Mouse (Mus musculus) gastrocnemius, adult 2 months (tissue): ENCODE data around the gene Dido1. TPM values are rescaled to one million over a fixed set of nuclear protein-coding genes. Genes with fewer than 3 reads are reported as not detected.
"Not testable (repeated sequence)": the region's sequence is repeated elsewhere in the genome, so short reads cannot be mapped to it uniquely, and the experiment has no call there.

Experiments used
- DNase-seq: peaks from one replicate; pipeline ENCODE4 v3.0.0; 2022
- H3K27ac ChIP-seq: fragments of 200-600 bp; 2 replicates; pipeline ENCODE4 v1.8.1; 2022; ENCODE audit warnings: mild to moderate bottlenecking
- H3K4me3 ChIP-seq: fragments of 200-600 bp; 2 replicates; pipeline ENCODE4 v1.8.1; 2022; ENCODE audit warnings: mild to moderate bottlenecking, moderate library complexity
- CTCF ChIP-seq: fragments of 200-600 bp; IDR thresholded peaks from 2 replicates; pipeline ENCODE4 v1.8.1; 2022; ENCODE audit warnings: antibody characterized with exemption, mild to moderate bottlenecking, moderate library complexity
- intact Hi-C: fragments of 180-260 bp; cut with DNase I; formaldehyde crosslinking; loops from one replicate; pipeline ENCODE4 v1.15.1; 2025
- total RNA-seq, 2 experiments: library from RNA; stranded (reverse); gene quantifications; 2 replicates each; pipeline ENCODE4 v1.2.3; 2021

Dido1 gene
- total RNA-seq, 2 experiments from 2014 or later, result 18.6 to 22.4 TPM

GRCm38 (mm10) chr2:180737984-180738383, 28.2 kb upstream of the Dido1 start:
- TF ChIP-seq CTCF, result no peak
- intact Hi-C loops, result no loop called here
- no peak for DNase-seq
- Histone ChIP-seq H3K27ac (no peak overlapping the region), H3K4me3 (no peak overlapping the region)

GRCm38 (mm10) chr2:180735232-180735631, 25.4 kb upstream of the Dido1 start:
- intact Hi-C loops, result no loop called here
- DNase-seq, result no peak
- TF ChIP-seq CTCF, result no peak
- H3K27ac ChIP-seq, result no peak overlapping the region
- no peak overlapping the region for H3K4me3 ChIP-seq

GRCm38 (mm10) chr2:180731984-180732383, 22.2 kb upstream of the Dido1 start:
- no peak for TF ChIP-seq CTCF
- Histone ChIP-seq H3K27ac (no peak overlapping the region), H3K4me3 (no peak overlapping the region)
- intact Hi-C loops, result no loop called here
- DNase-seq, result no peak

- no peak overlapping the region for H3K4me3 ChIP-seq
- intact Hi-C loops, result no loop called here
- no peak overlapping the region for H3K27ac ChIP-seq
- no peak for TF ChIP-seq CTCF
- DNase-seq, result no peak
Measured at GRCm38 (mm10) chr2:180731036-180731435, 21.2 kb upstream of the Dido1 start.

GRCm38 (mm10) chr2:180727613-180728021, 17.8 kb upstream of the Dido1 start:
- Histone ChIP-seq H3K27ac (no peak overlapping the region), H3K4me3 (no peak overlapping the region)
- DNase-seq, result no peak
- no peak for TF ChIP-seq CTCF
- intact Hi-C loops, result no loop called here

GRCm38 (mm10) chr2:180726658-180727442, 17.1 kb upstream of the Dido1 start:
- DNase-seq, result peak; percentile 26
- no peak for TF ChIP-seq CTCF
- intact Hi-C loops, result no loop called here
- Histone ChIP-seq H3K4me3 (no peak overlapping the region), H3K27ac (no peak overlapping the region)

GRCm38 (mm10) chr2:180725856-180726629, 16.2 kb upstream of the Dido1 start:
- intact Hi-C loops, result no loop called here
- no peak overlapping the region for H3K27ac ChIP-seq
- no peak for TF ChIP-seq CTCF

GRCm38 (mm10) chr2:180725414-180725778, 15.6 kb upstream of the Dido1 start:
- intact Hi-C loops, result no loop called here
- Histone ChIP-seq H3K4me3 (peak overlapping the region; percentile 59), H3K27ac (no peak overlapping the region)
- TF ChIP-seq CTCF, result no peak
- DNase-seq, result no peak

More at GRCm38 (mm10) chr2:180725856-180726629, 16.2 kb upstream of the Dido1 start:
- no peak for DNase-seq
- H3K4me3 ChIP-seq, result peak overlapping the region; percentile 59

GRCm38 (mm10) chr2:180724585-180725413, 15.0 kb upstream of the Dido1 start, which contains the start of gene Slc17a9:
Slc17a9 (plus strand) TSS chr2:180725263.
- intact Hi-C loops, result no loop called here
- TF ChIP-seq CTCF, result no peak
- peak; percentile 55 for DNase-seq
- Histone ChIP-seq H3K27ac (peak within 1 kb of the TSS; percentile 35; the same call in 1 of the 2 replicates), H3K4me3 (peak within 1 kb of the TSS; percentile 59)

GRCm38 (mm10) chr2:180723865-180724264, 14.1 kb upstream of the Dido1 start:
- no peak for TF ChIP-seq CTCF
- Histone ChIP-seq H3K27ac (no peak overlapping the region), H3K4me3 (no peak overlapping the region)
- no peak for DNase-seq
- intact Hi-C loops, result no loop called here

- DNase-seq, intact Hi-C loops, H3K27ac ChIP-seq, H3K4me3 ChIP-seq: not testable (repeated sequence)
Measured at GRCm38 (mm10) chr2:180722748-180723147, 12.9 kb upstream of the Dido1 start.

- no peak for DNase-seq
- Histone ChIP-seq H3K27ac (no peak overlapping the region), H3K4me3 (no peak overlapping the region)
- TF ChIP-seq CTCF, result no peak
- intact Hi-C loops, result no loop called here
Measured at GRCm38 (mm10) chr2:180712037-180712689, 2.4 kb upstream of the Dido1 start.
